Mouse (Mus musculus) megakaryocyte-erythroid progenitor cell, adult 5-6 weeks (primary cell): ENCODE measurements around the gene Uxs1. TPM values are rescaled to one million over a fixed set of nuclear protein-coding genes. Genes with fewer than 3 reads are reported as not detected.

ENCODE experiments used
- ATAC-seq: replicated peaks from 2 replicates; pipeline ENCODE4 v1.8.0; 2016; ENCODE audit warnings: mild to moderate bottlenecking, inconsistent platforms; ENCODE audit not compliant: severe bottlenecking, poor library complexity, low FRiP score, low TSS enrichment
- total RNA-seq, 2 experiments: library from RNA; stranded (forward) in 1 of 2; stranded (reverse) in 1 of 2; fragments of 200-1000, 215-1000 nt in 1 of 2; fragments of >200 nt in 1 of 2; fragmentation: Nextera tagmentation in 1 of 2; gene quantifications; 2 replicates each; pipeline ENCODE4 v1.2.3; 2014 to 2017

The Uxs1 gene
- total RNA-seq, 2 experiments from 2014 or later: 20.8 to 34.0 TPM

- no peak for ATAC-seq
These were observed 18.2 kb downstream of the Uxs1 start for GRCm38 (mm10) chr1:43809351-43809750.

GRCm38 (mm10) chr1:43803906-43804474 lies 23.6 kb downstream of the Uxs1 start:
- ATAC-seq: peak; percentile 78

GRCm38 (mm10) chr1:43798048-43798447 lies 29.6 kb downstream of the Uxs1 start:
- no peak for ATAC-seq

- no peak for ATAC-seq
These were observed 37.8 kb downstream of the Uxs1 start for GRCm38 (mm10) chr1:43789765-43790164.

- ATAC-seq: no peak
These were observed 40.9 kb downstream of the Uxs1 start for GRCm38 (mm10) chr1:43786711-43787110.

- ATAC-seq: no peak
These were observed 42.3 kb downstream of the Uxs1 start for GRCm38 (mm10) chr1:43785316-43785715.

- no peak for ATAC-seq
These were observed 44.4 kb downstream of the Uxs1 start for GRCm38 (mm10) chr1:43783186-43783585.

- no peak for ATAC-seq
These were observed 44.9 kb downstream of the Uxs1 start for GRCm38 (mm10) chr1:43782680-43783079.

- no peak for ATAC-seq
These were observed 45.9 kb downstream of the Uxs1 start for GRCm38 (mm10) chr1:43781672-43782071.

- ATAC-seq: no peak
These were observed 46.4 kb downstream of the Uxs1 start for GRCm38 (mm10) chr1:43781195-43781594.

- ATAC-seq: no peak
These were observed 51.5 kb downstream of the Uxs1 start for GRCm38 (mm10) chr1:43776106-43776505.

- ATAC-seq: no peak
These were observed 53.5 kb downstream of the Uxs1 start for GRCm38 (mm10) chr1:43774126-43774525.

- ATAC-seq: no peak
These were observed 54.9 kb downstream of the Uxs1 start for GRCm38 (mm10) chr1:43772694-43773093.

- no peak for ATAC-seq
These were observed 57.6 kb downstream of the Uxs1 start for GRCm38 (mm10) chr1:43770032-43770431.

- no peak for ATAC-seq
These were observed 58.3 kb downstream of the Uxs1 start for GRCm38 (mm10) chr1:43769348-43769747.

GRCm38 (mm10) chr1:43768385-43768990 lies 59.1 kb downstream of the Uxs1 start:
- no peak for ATAC-seq

- no peak for ATAC-seq
These were observed 61.3 kb downstream of the Uxs1 start for GRCm38 (mm10) chr1:43766328-43766727.

- no peak for ATAC-seq
These were observed 63.1 kb downstream of the Uxs1 start for GRCm38 (mm10) chr1:43764481-43764880.

- ATAC-seq: 0 out of 2 replicates have a peak, but pooled peaks have one; percentile 44
These were observed 67.5 kb downstream of the Uxs1 start for GRCm38 (mm10) chr1:43760085-43760484.

- no peak for ATAC-seq
These were observed 72.9 kb downstream of the Uxs1 start for GRCm38 (mm10) chr1:43754448-43755312.

- no peak for ATAC-seq
These were observed 89.1 kb downstream of the Uxs1 start for GRCm38 (mm10) chr1:43738519-43738894.
